Mouse (Mus musculus) intestine, embryonic 14.5 days (tissue): Measurements from ENCODE around the gene Btg3. TPM values are rescaled to one million over a fixed set of nuclear protein-coding genes. Genes with fewer than 3 reads are reported as not detected.

Experiments
- ATAC-seq: fragments of 200-750 bp; cut with Nextera tagmentation; replicated peaks from 2 replicates; pipeline ENCODE4 v1.8.0; 2017; ENCODE audit warnings: low read depth, moderate number of reproducible peaks, moderate TSS enrichment, moderate library complexity; ENCODE audit not compliant: low FRiP score, low TSS enrichment
- DNase-seq: peaks from one replicate; pipeline ENCODE4 v3.0.0-alpha.2; 2018; ENCODE audit warnings: low spot score
- H3K27ac ChIP-seq: fragments of 300-500 bp; sonication (generic); 2 replicates; pipeline ENCODE4 v1.5.1; 2014; ENCODE audit warnings: low read depth, mild to moderate bottlenecking, control low read depth
- H3K27me3 ChIP-seq: fragments of 300-500 bp; sonication (generic); replicated peaks from 2 replicates; pipeline ENCODE4 v1.6.1; 2014; ENCODE audit warnings: low read length, control low read depth; ENCODE audit not compliant: control insufficient read depth, insufficient read depth
- H3K36me3 ChIP-seq: fragments of 300-500 bp; sonication (generic); 2 replicates; pipeline ENCODE4 v1.6.1; 2014; ENCODE audit warnings: low read length, control low read depth; ENCODE audit not compliant: control insufficient read depth, insufficient read depth
- H3K4me1 ChIP-seq: fragments of 300-500 bp; sonication (generic); replicated peaks from 2 replicates; pipeline ENCODE4 v1.6.1; 2014; ENCODE audit warnings: low read length, control low read depth, mixed read lengths; ENCODE audit not compliant: control insufficient read depth, insufficient read depth
- H3K4me2 ChIP-seq: fragments of 300-500 bp; sonication (generic); 2 replicates; pipeline ENCODE4 v1.6.1; 2014; ENCODE audit warnings: low read length
- H3K4me3 ChIP-seq: fragments of 300-500 bp; sonication (generic); 2 replicates; pipeline ENCODE4 v1.5.1; 2014; ENCODE audit warnings: low read depth, low read length, control low read depth, mixed read lengths
- H3K9ac ChIP-seq: fragments of 300-500 bp; sonication (generic); 2 replicates; pipeline ENCODE4 v1.6.1; 2014; ENCODE audit warnings: mild to moderate bottlenecking, low read length
- H3K9me3 ChIP-seq: fragments of 300-500 bp; sonication (generic); 2 replicates; pipeline ENCODE4 v1.6.1; 2016; ENCODE audit warnings: low read length, control low read depth; ENCODE audit not compliant: control insufficient read depth
- WGBS: fragments of 180-500 bp; shearing (Covaris S2); extraction: QIAGEN DNeasy Blood & Tissue Kit; methylation state at CpG from one replicate; pipeline ENCODE4 v1.1.7; 2014; 5-methylcytosine and 5-hydroxymethylcytosine counted together
- polyA plus RNA-seq: library from polyadenylated mRNA; unstranded; fragments of >200 nt; fragmentation: Nextera tagmentation; extraction: Ambion mirVana; gene quantifications from 2 replicates; pipeline ENCODE4 v1.2.1, GENCODE M21; 2014

Gene Btg3
- polyA plus RNA-seq, 1 experiment from 2014 or later: 40.5 TPM

- Histone ChIP-seq H3K4me1 (peaks cover 20% of the 10 kb centered on the region), H3K36me3 (no peaks in the 10 kb centered on the region), H3K4me3 (no peak overlapping the region), H3K4me2 (no peak overlapping the region), H3K9ac (no peak overlapping the region), H3K9me3 (no peaks in the 10 kb centered on the region), H3K27me3 (no peaks in the 10 kb centered on the region), H3K27ac (no peak overlapping the region)
- ATAC-seq: peak; percentile 79
- WGBS: 45% methylated on average over 7 of the region's 7 CpGs
- DNase-seq: no peak
These were observed 59.0 kb downstream of the Btg3 start for GRCm38 (mm10) chr16:78317960-78318359.

GRCm38 (mm10) chr16:78316849-78317248 lies 60.1 kb downstream of the Btg3 start:
- H3K4me1 ChIP-seq: peaks cover 11% of the 10 kb centered on the region
- H3K9ac ChIP-seq: no peak overlapping the region
- no peaks in the 10 kb centered on the region for H3K27me3 ChIP-seq
- WGBS: 86% methylated on average over 9 of the region's 9 CpGs
- H3K27ac ChIP-seq: no peak overlapping the region
- no peaks in the 10 kb centered on the region for H3K36me3 ChIP-seq
- no peak overlapping the region for H3K4me3 ChIP-seq
- ATAC-seq: no peak
- H3K4me2 ChIP-seq: no peak overlapping the region
- H3K9me3 ChIP-seq: no peaks in the 10 kb centered on the region
- DNase-seq: no peak

GRCm38 (mm10) chr16:78314026-78314425 lies 63.0 kb downstream of the Btg3 start:
- ATAC-seq: no peak
- WGBS: 82% methylated on average over 6 of the region's 6 CpGs
- Histone ChIP-seq H3K36me3 (no peaks in the 10 kb centered on the region), H3K4me3 (no peak overlapping the region), H3K27me3 (no peaks in the 10 kb centered on the region), H3K4me2 (no peak overlapping the region), H3K27ac (no peak overlapping the region), H3K9me3 (no peaks in the 10 kb centered on the region), H3K9ac (no peak overlapping the region), H3K4me1 (peaks cover 7% of the 10 kb centered on the region; the same call in 1 of the 2 replicates)
- DNase-seq: no peak

- ATAC-seq (no peak), DNase-seq (peak; percentile 32)
- Histone ChIP-seq H3K4me1 (peaks cover 7% of the 10 kb centered on the region; the same call in 1 of the 2 replicates), H3K27ac (no peak overlapping the region), H3K9me3 (no peaks in the 10 kb centered on the region), H3K4me3 (no peak overlapping the region), H3K9ac (no peak overlapping the region), H3K4me2 (no peak overlapping the region), H3K36me3 (no peaks in the 10 kb centered on the region), H3K27me3 (no peaks in the 10 kb centered on the region)
- WGBS: 73% methylated on average over 16 of the region's 16 CpGs
These were observed 63.7 kb downstream of the Btg3 start for GRCm38 (mm10) chr16:78313135-78313887.

- 68% methylated on average over 6 of the region's 6 CpGs for WGBS
- no peak for ATAC-seq
These were observed 67.7 kb downstream of the Btg3 start for GRCm38 (mm10) chr16:78309258-78309657.

GRCm38 (mm10) chr16:78307476-78308192 lies 69.4 kb downstream of the Btg3 start:
- no peaks in the 10 kb centered on the region for H3K36me3 ChIP-seq
- no peak overlapping the region for H3K9ac ChIP-seq
- ATAC-seq: 0 out of 2 replicates have a peak, but pooled peaks have one; percentile 16
- H3K9me3 ChIP-seq: no peaks in the 10 kb centered on the region
- H3K4me3 ChIP-seq: no peak overlapping the region
- peak; percentile 50 for DNase-seq
- no peak overlapping the region for H3K4me2 ChIP-seq
- H3K4me1 ChIP-seq: no peaks in the 10 kb centered on the region
- 85% methylated on average over 16 of the region's 16 CpGs for WGBS
- H3K27ac ChIP-seq: no peak overlapping the region
- H3K27me3 ChIP-seq: no peaks in the 10 kb centered on the region

More at GRCm38 (mm10) chr16:78309258-78309657, 67.7 kb downstream of the Btg3 start:
- Histone ChIP-seq H3K27ac (no peak overlapping the region), H3K36me3 (no peaks in the 10 kb centered on the region), H3K4me1 (peaks cover 5% of the 10 kb centered on the region; the same call in 1 of the 2 replicates), H3K9me3 (no peaks in the 10 kb centered on the region), H3K27me3 (no peaks in the 10 kb centered on the region), H3K9ac (no peak overlapping the region), H3K4me3 (no peak overlapping the region), H3K4me2 (no peak overlapping the region)
- peak; percentile 42 for DNase-seq

GRCm38 (mm10) chr16:78306606-78307005 lies 70.4 kb downstream of the Btg3 start:
- 88% methylated on average over 8 of the region's 8 CpGs for WGBS
- no peak for ATAC-seq
- peak; percentile 20 for DNase-seq

GRCm38 (mm10) chr16:78305606-78306100 lies 71.3 kb downstream of the Btg3 start:
- Histone ChIP-seq H3K27ac (no peak overlapping the region), H3K4me1 (peaks cover 6% of the 10 kb centered on the region; the same call in 1 of the 2 replicates), H3K36me3 (no peaks in the 10 kb centered on the region), H3K4me2 (no peak overlapping the region), H3K9ac (no peak overlapping the region), H3K9me3 (no peaks in the 10 kb centered on the region), H3K4me3 (no peak overlapping the region), H3K27me3 (0 out of 2 replicates have a peak, but pooled peaks cover 2% of the 10 kb centered on the region)
- WGBS: 85% methylated on average over 12 of the region's 12 CpGs
- DNase-seq (peak; percentile 39), ATAC-seq (no peak)

More at GRCm38 (mm10) chr16:78306606-78307005, 70.4 kb downstream of the Btg3 start:
- Histone ChIP-seq H3K9me3 (no peaks in the 10 kb centered on the region), H3K4me2 (no peak overlapping the region), H3K4me3 (no peak overlapping the region), H3K27ac (no peak overlapping the region), H3K9ac (no peak overlapping the region), H3K36me3 (no peaks in the 10 kb centered on the region), H3K4me1 (no peaks in the 10 kb centered on the region), H3K27me3 (no peaks in the 10 kb centered on the region)
